Mouse (Mus musculus) heart, postnatal 4 days (tissue): ENCODE measurements around the gene Pin1rt1. TPM values are rescaled to one million over a fixed set of nuclear protein-coding genes. Genes with fewer than 3 reads are reported as not detected.

Experiments used
- DNase-seq: peaks from one replicate; pipeline ENCODE4 v3.0.0; 2021
- total RNA-seq, 2 experiments: library from RNA; stranded (reverse); gene quantifications; 2 replicates each; pipeline ENCODE4 v1.2.3; 2021

Pin1rt1 gene
- total RNA-seq, result not detected

DNA sequence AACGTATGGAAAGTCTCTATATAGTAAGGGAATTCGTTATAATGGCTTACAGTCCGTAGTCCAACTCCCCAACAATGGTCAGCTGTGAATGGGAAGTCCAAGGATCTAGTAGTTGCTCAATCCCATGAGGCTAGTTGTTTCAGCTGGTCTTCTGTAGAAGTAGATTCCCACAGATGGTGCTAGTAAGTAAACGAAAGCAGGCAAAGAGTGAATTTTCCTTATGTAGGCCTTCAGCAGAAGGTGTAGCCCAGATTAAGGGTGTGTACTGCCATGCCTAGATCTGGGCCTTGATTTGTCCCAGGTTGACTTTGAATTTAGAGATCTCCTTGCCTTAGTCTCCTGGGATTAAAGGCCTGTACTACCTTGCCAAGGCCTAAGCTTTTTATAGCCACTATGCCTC, at the start of gene Pin1rt1:
TSS of gene Pin1rt1 (minus strand) at position 101 of the 400 bp plus-strand sequence.
- DNase-seq, result no peak

DNA sequence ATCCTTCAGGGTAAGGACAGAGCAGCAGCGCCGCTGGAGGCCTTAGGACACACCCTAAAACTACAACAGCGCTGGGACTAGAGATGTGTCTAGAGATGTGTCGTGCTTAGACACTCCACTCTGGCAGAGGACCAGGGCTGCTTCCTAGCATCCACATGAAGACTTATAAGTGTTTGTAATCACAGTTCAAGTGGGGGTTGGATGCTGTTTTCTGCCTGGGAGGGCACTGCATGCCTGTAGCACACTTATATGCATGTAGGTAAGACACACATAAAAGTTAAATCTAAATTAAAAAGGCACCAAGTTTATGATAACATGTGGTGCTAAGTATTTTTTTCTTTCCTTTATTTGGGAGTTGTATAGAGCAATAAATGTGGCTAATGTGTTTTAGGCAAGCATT, 47.8 kb upstream of the Pin1rt1 start:
- DNase-seq, result no peak

- DNase-seq, result no peak
These were observed 47.0 kb upstream of the Pin1rt1 start for GRCm38 (mm10) chr2:104763134-104763703.

DNA sequence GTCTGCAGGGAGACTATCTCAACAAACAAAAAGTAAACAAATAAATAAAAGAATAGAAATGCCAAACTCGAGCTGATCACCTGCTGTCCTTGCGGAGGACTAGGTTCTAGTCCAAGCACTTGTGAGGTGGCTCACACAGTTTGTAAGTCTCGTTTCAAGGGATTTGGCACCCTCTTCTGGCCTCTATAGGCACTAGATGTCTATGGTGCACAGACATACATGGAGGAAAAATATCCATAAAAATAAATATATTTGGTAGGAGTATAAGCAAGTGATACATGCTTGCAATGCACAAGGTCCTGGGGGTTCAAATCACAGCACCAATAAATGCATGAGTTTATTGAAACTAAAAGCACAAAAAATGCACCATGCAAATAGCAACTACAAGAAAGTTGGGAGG, 34.4 kb upstream of the Pin1rt1 start:
- DNase-seq, result peak; percentile 13

- no peak for DNase-seq
These were observed 32.5 kb upstream of the Pin1rt1 start for GRCm38 (mm10) chr2:104748652-104749183.

- DNase-seq, result no peak
These were observed 30.1 kb upstream of the Pin1rt1 start for GRCm38 (mm10) chr2:104746251-104746650.

DNA sequence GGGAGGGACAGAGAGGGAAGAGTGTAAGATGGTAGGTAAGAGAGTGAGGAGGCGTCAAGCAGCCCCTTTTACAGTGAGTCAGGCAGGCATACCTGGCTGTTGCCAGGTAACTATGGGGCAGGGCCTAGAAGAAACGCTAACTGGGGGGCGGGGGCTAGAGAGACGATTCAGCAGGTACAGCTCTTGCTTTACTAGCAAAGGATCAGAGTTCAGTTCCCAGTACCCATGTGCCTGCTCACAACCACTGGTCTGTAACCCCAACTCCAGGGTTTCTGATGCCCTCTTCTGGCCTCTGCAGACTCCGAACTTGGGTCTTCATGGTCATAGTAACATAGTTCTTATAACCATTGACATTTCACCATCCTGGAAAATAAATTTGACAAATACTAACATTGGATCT, 27.8 kb upstream of the Pin1rt1 start:
- no peak for DNase-seq

GRCm38 (mm10) chr2:104743160-104743559, 27.0 kb upstream of the Pin1rt1 start:
- no peak for DNase-seq

GRCm38 (mm10) chr2:104742741-104743064, 26.5 kb upstream of the Pin1rt1 start, which contains the start of gene Depdc7:
Gene Depdc7 (minus strand): TSS chr2:104742878.
- peak; percentile 93 for DNase-seq

GRCm38 (mm10) chr2:104741896-104742740, 25.9 kb upstream of the Pin1rt1 start:
- DNase-seq, result no peak

- DNase-seq, result no peak
These were observed 25.0 kb upstream of the Pin1rt1 start for GRCm38 (mm10) chr2:104741015-104741758.

DNA sequence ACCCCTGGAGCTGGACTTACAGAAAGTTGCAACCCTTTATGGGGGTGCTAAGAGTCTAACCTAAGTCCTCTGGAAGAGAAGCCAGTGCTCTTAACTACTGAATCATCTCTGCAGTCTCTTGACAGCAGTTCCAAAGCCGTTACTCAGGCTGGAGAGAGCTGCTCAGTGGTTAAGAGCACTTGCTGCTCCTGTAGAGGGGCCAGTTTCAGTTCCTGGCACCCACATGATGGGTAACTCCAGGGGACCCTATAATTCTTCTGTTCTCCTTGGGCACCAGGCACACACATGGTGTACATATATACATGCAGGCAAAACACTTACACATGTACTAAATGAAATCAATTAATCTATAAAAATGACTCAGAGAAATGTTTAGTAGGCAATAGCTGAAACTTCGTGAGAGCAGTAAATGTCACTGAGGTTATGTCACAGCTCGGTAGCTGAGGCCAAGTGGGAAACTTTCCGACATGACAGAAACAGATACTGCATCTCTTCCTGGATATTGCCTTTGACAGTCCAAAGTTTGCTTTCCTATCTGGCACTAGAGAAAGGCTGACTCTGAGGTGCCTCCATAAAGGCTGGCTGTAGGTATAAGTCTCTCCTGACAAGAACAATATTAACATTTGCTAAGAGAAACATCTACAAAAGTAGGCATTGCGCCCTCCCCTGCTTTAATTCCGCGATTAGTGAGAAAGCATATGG, 24.2 kb upstream of the Pin1rt1 start:
- no peak for DNase-seq

DNA sequence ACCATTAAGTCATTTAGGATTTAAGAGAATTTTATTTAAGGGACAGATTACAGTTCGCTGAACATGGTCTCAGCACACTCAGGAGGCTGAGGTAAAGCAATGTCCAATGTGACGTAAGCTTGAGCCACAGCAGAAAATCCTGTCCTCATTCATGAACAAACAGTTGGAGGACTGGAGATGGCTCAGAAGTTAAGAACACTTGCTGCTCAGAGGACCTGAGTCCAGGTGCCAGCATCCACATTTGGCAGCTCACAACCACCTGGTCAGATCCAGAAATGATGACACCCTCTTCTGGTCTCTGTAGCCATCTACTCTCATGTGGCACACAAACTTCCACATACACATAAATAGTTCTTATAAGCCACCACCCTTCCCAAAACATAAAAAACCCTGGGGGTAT, 23.5 kb upstream of the Pin1rt1 start:
- DNase-seq, result no peak

GRCm38 (mm10) chr2:104736241-104736640, 20.1 kb upstream of the Pin1rt1 start:
- no peak for DNase-seq

DNA sequence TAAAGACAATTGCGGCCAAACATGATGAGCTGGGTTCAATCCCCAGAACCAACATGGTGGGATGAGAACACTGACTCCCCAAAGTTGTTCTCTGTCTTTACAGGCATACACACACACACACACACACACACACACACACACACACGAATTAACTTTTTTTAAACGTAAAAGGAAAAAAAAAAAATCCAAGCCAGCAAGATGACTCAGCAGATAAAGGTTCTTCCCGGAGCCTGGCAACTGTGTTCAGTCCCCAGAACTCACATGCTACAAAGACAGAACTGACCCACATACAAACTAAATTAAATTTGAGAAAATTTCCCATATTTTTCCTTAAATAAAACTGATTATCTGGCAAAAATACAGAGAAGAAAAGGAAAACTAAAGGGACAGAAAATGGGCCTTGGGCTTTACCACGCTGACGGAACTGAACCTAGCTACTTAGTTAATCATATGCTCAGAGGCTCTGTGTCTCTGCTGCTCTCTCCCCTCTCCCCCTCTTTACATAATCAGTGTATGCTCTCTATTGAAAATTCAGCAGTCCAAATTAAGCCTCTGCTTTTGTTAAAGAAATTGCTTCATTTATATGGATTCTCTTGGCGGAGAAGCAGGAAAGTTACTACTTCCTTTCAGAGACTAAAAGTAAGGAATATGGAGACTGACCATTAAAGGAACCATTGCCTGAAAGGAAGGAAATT, 16.5 kb upstream of the Pin1rt1 start:
- no peak for DNase-seq

GRCm38 (mm10) chr2:104732033-104732444, 15.9 kb upstream of the Pin1rt1 start:
- no peak for DNase-seq

- DNase-seq, result no peak
These were observed 11.2 kb upstream of the Pin1rt1 start for GRCm38 (mm10) chr2:104727369-104727768.

GRCm38 (mm10) chr2:104722021-104722420, 5.8 kb upstream of the Pin1rt1 start:
- DNase-seq, result no peak

DNA sequence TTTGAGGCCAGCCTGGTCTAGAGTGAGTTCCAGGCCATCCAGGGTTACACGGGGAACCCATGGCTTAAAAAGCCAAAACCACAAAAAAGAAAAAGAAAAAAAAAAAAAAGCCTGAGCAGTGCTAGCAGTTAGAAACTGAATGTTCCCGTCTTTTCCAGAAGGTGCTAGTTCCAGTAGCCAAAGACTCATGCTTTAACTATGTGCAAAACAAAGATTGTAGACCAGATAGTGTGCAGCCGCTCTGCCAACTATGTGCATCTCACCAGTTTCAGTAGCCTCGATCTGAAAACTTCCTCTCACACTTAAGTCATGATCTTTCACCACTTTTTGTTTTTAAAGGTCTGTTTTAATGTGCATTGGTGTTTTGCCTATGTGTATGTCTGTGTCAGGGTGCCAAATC, 1.6 kb upstream of the Pin1rt1 start:
- no peak for DNase-seq

DNA sequence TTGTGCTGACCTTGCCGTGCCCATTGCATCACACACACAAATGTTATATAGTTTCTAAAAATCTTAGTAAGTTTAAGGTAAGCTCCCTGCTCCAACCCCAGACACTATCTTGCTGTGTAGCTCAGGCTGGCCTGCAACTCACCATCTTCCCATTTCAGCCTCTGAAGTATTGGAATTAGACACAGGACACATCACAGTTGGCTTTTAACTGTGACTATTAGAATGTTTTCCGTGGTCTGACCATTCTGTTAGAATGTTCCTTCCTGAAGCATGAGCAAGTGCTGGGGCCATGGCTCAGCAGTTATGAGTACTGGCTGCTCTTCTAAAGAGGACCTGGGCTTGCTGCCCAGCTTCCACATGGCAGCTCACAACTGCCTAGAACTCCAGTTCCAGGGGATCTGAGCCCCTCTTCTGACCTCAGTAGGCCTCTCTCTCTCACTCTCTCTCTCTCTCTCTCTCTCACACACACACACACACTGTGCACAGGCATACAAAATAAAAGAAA, 1.1 kb upstream of the Pin1rt1 start:
- DNase-seq, result no peak

DNA sequence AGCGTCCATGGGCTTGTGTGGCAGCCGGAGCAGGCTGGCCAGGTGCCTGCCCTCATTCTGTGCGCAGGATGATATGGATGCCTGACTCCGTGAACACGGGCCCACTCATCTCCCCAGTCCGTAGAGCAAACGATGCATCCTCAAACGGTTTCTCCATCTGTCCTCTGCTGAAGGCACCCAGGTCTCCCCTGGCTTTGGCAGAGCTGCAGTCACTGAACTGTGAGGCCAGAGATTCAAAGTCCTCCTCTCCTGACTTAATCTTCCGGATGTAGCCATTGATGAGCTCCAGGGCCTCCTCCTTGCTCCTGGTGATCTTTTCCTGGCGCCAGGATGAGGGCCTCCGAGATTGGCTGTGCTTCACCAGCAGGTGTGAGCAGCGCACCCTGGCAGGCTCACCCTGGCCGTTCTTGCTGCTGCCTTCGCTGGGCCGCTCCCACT, 1.9 kb downstream of the Pin1rt1 start:
- peak; percentile 15 for DNase-seq

GRCm38 (mm10) chr2:104712486-104712809, 3.7 kb downstream of the Pin1rt1 start:
- no peak for DNase-seq
